Mouse (Mus musculus): Measurements from ENCODE around the gene Txnrd3. TPM values are rescaled to one million over a fixed set of nuclear protein-coding genes. Genes with fewer than 3 reads are reported as not detected.

The Txnrd3 gene
- 14.6 and 14.9 TPM in 2 replicates for polyA plus RNA-seq (2014; fragmentation: Nextera tagmentation; extraction: Ambion mirVana)

GRCm38 (mm10) chr6:89643798-89644270, at the start of gene Txnrd3:
Txnrd3 (plus strand) TSS chr6:89643988.
- Histone ChIP-seq H3K4me3 (ENCODE audit: low read depth, low read length) (peak within 1 kb of the TSS; percentile 62), H3K9ac (peak within 1 kb of the TSS; percentile 58), H3K36me3 (ENCODE audit: insufficient read depth) (no peaks in the 10 kb centered on the region), H3K4me1 (ENCODE audit: insufficient read depth) (no peaks in the 10 kb centered on the region), H3K9me3 (ENCODE audit: low read depth, low read length) (no peaks in the 10 kb centered on the region), H3K27ac (ENCODE audit: low read depth) (peak within 1 kb of the TSS; percentile 94), H3K27me3 (ENCODE audit: insufficient read depth, low read length) (no peaks in the 10 kb centered on the region), H3K4me2 (peak within 1 kb of the TSS; percentile 94)
- peak; percentile 31 for TF ChIP-seq CTCF (IDR thresholded peaks at IDR 0.05; ENCODE audit: low read depth)
- ATAC-seq (ENCODE audit: insufficient read depth) (peak; percentile 92), DNase-seq (peak; percentile 94)
- under 1% methylated on average over 51 of the region's 51 CpGs for WGBS

DNA sequence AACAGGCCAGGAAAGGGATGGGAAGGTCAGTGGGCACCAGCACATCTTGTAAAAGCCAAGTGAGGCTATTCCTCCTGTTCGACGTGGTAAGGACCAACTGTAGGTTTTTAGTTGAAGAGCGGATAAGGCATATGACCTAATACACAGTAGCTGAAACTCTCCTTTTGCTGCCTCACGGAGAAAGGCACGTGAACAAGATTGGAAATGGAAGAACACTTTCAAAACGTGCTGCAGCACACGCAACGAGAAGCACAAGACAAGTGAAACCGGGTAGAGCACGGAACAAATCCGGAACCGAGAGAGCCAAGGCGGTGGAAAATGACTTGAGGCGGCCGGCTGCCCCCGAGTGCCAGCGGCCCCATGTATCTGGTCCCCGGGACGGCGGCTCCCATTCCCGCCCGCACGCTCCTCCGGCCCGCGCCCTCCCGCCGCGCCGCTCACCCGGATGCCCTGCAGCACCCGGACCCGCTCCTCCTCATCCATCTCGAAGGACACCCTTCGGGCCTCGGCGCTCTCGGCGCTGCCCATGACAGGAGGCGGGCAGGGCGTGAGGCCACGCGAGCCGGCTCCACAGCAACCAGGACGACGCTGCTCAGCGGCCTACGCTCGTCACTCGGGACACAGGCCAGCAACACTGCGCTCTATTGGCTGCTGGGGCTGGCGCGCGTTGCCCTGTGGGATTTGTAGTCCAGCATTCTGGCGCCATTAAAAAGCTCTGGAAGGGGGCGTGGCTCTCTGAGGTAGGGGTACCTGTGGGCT, 48.6 kb upstream of the Txnrd3 start, which contains the start of gene Chchd6:
Chchd6 (minus strand) TSS at position 635 of the 759 bp plus-strand sequence.
- H3K4me3 ChIP-seq (ENCODE audit: low read depth, low read length) = peak within 1 kb of the TSS; percentile 70
- H3K27ac ChIP-seq (ENCODE audit: low read depth) = no peak within 1 kb of the TSS
- H3K4me1 ChIP-seq (ENCODE audit: insufficient read depth) = peaks cover 4% of the 10 kb centered on the region; the same call in 1 of the 2 replicates
- ATAC-seq (ENCODE audit: insufficient read depth) (peak; percentile 100), DNase-seq (peak; percentile 98)
- no peaks in the 10 kb centered on the region for H3K9me3 ChIP-seq (ENCODE audit: low read depth, low read length)
- no peaks in the 10 kb centered on the region for H3K36me3 ChIP-seq (ENCODE audit: insufficient read depth)
- H3K9ac ChIP-seq = peak within 1 kb of the TSS; percentile 62
- H3K27me3 ChIP-seq (ENCODE audit: insufficient read depth, low read length) = no peaks in the 10 kb centered on the region
- under 1% methylated on average over 56 of the region's 56 CpGs for WGBS
- TF ChIP-seq CTCF (IDR thresholded peaks at IDR 0.05; ENCODE audit: low read depth) = no peak
- peak within 1 kb of the TSS; percentile 82 for H3K4me2 ChIP-seq

- Histone ChIP-seq H3K4me2 (peak overlapping the region; percentile 82), H3K4me3 (ENCODE audit: low read depth, low read length) (peak overlapping the region; percentile 70), H3K9me3 (ENCODE audit: low read depth, low read length) (no peaks in the 10 kb centered on the region), H3K27me3 (ENCODE audit: insufficient read depth, low read length) (no peaks in the 10 kb centered on the region), H3K4me1 (ENCODE audit: insufficient read depth) (peaks cover 4% of the 10 kb centered on the region; the same call in 1 of the 2 replicates), H3K27ac (ENCODE audit: low read depth) (no peak overlapping the region), H3K9ac (no peak overlapping the region), H3K36me3 (ENCODE audit: insufficient read depth) (no peaks in the 10 kb centered on the region)
- TF ChIP-seq CTCF (IDR thresholded peaks at IDR 0.05; ENCODE audit: low read depth) = no peak
- WGBS = 22% methylated on average over 5 of the region's 5 CpGs
- ATAC-seq (ENCODE audit: insufficient read depth) (peak; percentile 2; the same call in 1 of the 2 replicates), DNase-seq (no peak)
These were observed 48.0 kb upstream of the Txnrd3 start for GRCm38 (mm10) chr6:89595777-89596146.

GRCm38 (mm10) chr6:89596510-89596909, 47.3 kb upstream of the Txnrd3 start:
- no peak overlapping the region for H3K9ac ChIP-seq

DNA sequence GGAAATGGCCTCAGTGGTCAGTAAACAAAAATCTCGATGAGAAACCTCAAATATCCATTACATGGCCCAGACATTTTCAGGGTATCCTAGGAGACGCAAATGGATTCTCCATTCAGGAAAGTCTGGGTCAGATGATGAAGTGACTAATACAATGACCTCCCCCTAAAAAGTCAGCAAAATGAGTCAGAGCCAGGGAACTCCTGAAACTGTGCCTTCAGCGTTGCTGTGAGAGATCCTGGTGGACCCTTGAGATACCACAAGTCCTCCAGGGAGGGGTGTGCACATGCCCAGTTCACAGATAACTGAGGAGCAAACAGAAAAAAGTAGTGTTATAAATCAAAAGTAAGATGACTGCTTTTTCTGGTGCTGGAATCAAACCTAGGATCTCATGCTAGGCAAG, 37.7 kb upstream of the Txnrd3 start:
- WGBS = 43% methylated on average over 3 of the region's 3 CpGs
- Histone ChIP-seq H3K9me3 (ENCODE audit: low read depth, low read length) (no peaks in the 10 kb centered on the region), H3K4me1 (ENCODE audit: insufficient read depth) (no peaks in the 10 kb centered on the region), H3K4me2 (no peak overlapping the region), H3K9ac (no peak overlapping the region), H3K27me3 (ENCODE audit: insufficient read depth, low read length) (no peaks in the 10 kb centered on the region), H3K4me3 (ENCODE audit: low read depth, low read length) (no peak overlapping the region), H3K27ac (ENCODE audit: low read depth) (no peak overlapping the region), H3K36me3 (ENCODE audit: insufficient read depth) (no peaks in the 10 kb centered on the region)
- no peak for TF ChIP-seq CTCF (IDR thresholded peaks at IDR 0.05; ENCODE audit: low read depth)
- DNase-seq (no peak), ATAC-seq (ENCODE audit: insufficient read depth) (no peak)

More at GRCm38 (mm10) chr6:89596510-89596909, 47.3 kb upstream of the Txnrd3 start:
- H3K4me2 ChIP-seq = no peak overlapping the region
- TF ChIP-seq CTCF (IDR thresholded peaks at IDR 0.05; ENCODE audit: low read depth) = no peak
- ATAC-seq (ENCODE audit: insufficient read depth) (no peak), DNase-seq (no peak)
- H3K4me1 ChIP-seq (ENCODE audit: insufficient read depth) = peaks cover 4% of the 10 kb centered on the region; the same call in 1 of the 2 replicates
- no peak overlapping the region for H3K27ac ChIP-seq (ENCODE audit: low read depth)
- no peak overlapping the region for H3K4me3 ChIP-seq (ENCODE audit: low read depth, low read length)
- H3K36me3 ChIP-seq (ENCODE audit: insufficient read depth) = no peaks in the 10 kb centered on the region
- H3K27me3 ChIP-seq (ENCODE audit: insufficient read depth, low read length) = no peaks in the 10 kb centered on the region
- H3K9me3 ChIP-seq (ENCODE audit: low read depth, low read length) = no peaks in the 10 kb centered on the region
- 89% methylated on average over 1 of the region's 1 CpGs for WGBS

- Histone ChIP-seq H3K27ac (ENCODE audit: low read depth) (no peak overlapping the region), H3K9ac (no peak overlapping the region), H3K36me3 (ENCODE audit: insufficient read depth) (no peaks in the 10 kb centered on the region), H3K4me1 (ENCODE audit: insufficient read depth) (no peaks in the 10 kb centered on the region), H3K4me3 (ENCODE audit: low read depth, low read length) (no peak overlapping the region), H3K27me3 (ENCODE audit: insufficient read depth, low read length) (no peaks in the 10 kb centered on the region), H3K4me2 (no peak overlapping the region), H3K9me3 (ENCODE audit: low read depth, low read length) (no peaks in the 10 kb centered on the region)
- peak; percentile 41 for TF ChIP-seq CTCF (IDR thresholded peaks at IDR 0.05; ENCODE audit: low read depth)
- WGBS = 51% methylated on average over 4 of the region's 4 CpGs
- DNase-seq = no peak
- no peak for ATAC-seq (ENCODE audit: insufficient read depth)
These were observed 35.8 kb upstream of the Txnrd3 start for GRCm38 (mm10) chr6:89607999-89608398.
